Mouse (Mus musculus) brain, embryonic 14.5 days (tissue): ENCODE results near the gene Gnb2. TPM values are rescaled to one million over a fixed set of nuclear protein-coding genes. Genes with fewer than 3 reads are reported as not detected.

Experiments used
- DNase-seq: peaks from one replicate; pipeline ENCODE4 v3.0.0-alpha.2; 2011; ENCODE audit warnings: low read depth
- CTCF ChIP-seq: fragments of 200-500 bp; IDR thresholded peaks from 2 replicates; pipeline ENCODE4 v1.5.1; 2012; ENCODE audit warnings: inconsistent platforms, mild to moderate bottlenecking, moderate library complexity, borderline replicate concordance; ENCODE audit not compliant: insufficient read depth, insufficient read length; ENCODE audit errors: extremely low read depth
- POLR2A ChIP-seq: fragments of 200-500 bp; IDR thresholded peaks from 2 replicates; pipeline ENCODE4 v1.6.1; 2012; ENCODE audit warnings: mild to moderate bottlenecking, inconsistent platforms, borderline replicate concordance; ENCODE audit not compliant: poor library complexity, insufficient read depth, insufficient read length, severe bottlenecking; ENCODE audit errors: extremely low read depth
- polyA plus RNA-seq: library from polyadenylated mRNA; depleted of rRNA; stranded (reverse); fragments of >200 nt; gene quantifications from 2 replicates; pipeline ENCODE4 v1.2.3, GENCODE M21; 2012

Gene Gnb2
- polyA plus RNA-seq, 1 experiment, result 1,055 TPM

DNA sequence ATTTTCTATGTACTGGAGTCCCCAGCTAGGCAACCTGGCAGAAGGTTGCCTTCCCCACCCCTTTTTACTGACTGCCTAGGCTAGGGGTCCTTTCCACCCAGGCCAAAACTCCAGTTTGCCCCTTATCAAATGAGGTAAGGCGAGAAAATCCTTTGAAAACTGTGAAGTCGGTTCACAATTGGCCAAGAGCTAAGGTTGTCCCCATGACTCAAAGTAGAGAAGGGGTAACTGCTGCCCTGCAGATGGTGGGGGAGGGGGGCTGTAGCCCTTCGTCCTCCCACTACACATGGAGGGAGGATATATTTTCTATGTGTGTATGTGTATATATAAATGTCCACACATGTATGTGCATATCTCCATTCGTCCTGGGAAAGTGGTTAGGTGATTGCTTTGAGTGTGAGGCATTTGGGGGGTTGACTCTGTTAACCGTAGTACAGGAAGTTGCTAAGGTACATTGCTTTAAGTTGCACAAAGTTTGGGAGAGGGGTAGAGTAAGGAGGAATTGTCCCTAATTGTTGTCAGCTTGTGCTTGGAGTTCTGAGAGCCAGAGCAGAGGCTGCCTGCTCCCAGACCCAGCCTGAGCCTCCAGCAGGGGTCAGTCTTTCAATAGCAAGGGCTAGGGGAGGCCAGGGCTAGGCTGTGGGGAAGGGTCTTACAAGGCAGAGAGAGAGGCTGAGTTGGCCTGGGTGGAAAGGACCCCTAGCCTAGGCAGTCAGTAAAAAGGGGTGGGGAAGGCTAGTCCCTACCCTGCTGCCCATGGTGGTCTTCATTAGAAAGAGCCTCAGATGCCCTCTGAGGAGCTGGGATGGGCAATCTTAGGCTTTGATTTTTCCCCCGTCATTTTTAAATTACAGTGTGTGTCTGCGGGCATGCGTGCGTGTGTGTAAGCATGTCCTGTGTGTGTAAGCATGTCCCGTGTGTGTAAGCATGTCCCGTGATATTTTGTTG is 20.2 kb downstream of the Gnb2 start:
- DNase-seq, result peak; percentile 72
- TF ChIP-seq CTCF (peak; percentile 86), POLR2A (no peak)

DNA sequence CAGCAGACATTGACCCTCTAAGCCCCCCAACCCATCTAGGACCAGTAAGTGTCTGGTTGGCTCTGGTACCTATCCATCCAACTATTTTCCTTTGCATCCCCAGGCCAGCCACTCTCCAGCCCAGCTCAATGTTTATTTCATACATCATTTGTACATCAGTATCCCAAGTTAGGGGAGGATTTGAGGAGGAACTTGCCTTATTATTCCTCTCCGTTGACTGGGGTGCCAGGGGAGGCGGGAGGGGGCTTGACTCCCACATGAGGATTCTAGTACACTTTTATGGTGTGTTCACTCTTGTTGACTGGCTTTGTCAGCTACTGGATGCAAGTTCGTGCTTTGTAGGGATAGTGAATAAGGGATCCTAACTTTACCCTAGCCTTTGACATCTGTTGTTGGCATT is 21.6 kb downstream of the Gnb2 start:
- no peak for TF ChIP-seq POLR2A
- no peak for TF ChIP-seq CTCF
- DNase-seq, result no peak

DNA sequence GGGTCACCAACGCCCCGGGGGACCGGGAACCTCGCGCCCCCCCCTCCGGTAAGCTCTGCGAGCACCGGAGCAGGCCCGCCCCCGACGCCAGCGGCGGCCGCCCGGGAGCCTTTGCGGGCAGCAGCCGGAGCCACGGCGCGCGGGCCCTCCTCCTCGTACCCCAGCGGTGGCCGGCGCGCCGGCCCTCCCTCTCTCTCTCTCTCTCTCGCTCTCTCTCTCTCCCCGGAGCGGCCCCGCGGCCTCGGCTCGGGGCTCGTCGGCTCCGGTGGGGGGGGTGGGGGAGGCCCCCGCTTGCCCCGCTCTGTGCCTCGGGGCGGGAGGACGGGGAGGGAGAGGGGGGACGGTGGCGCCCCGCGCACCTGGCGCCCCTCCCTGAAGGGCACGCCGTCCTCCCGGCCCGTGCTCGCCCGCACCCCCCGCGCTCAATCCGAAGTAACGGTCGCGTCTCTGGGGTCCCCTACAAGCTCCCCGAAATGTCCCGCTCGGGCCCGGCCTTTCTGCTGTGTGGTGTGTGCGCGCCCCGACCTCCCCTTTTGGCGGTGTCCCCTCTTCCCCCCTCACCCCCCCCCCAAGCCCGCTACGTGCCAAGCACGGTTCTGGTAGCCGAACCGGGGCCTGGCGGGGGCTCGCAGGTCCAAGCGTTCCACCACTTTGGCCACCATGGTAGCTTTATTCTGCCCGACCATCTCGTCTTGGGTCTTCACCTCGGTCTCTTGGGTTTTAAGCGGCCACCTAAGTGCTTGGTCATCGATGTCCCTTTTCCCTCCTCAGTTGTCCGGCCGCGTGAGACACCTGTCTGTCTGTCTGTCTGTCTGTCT is 22.5 kb downstream of the Gnb2 start:
- DNase-seq, result no peak
- TF ChIP-seq CTCF (no peak), POLR2A (no peak)

- DNase-seq, result peak; percentile 85
- TF ChIP-seq CTCF, result no peak
- peak; percentile 44 for TF ChIP-seq POLR2A
Measured at GRCm38 (mm10) chr5:137510014-137510501, 23.3 kb downstream of the Gnb2 start.

- DNase-seq, result no peak
Measured at GRCm38 (mm10) chr5:137504041-137504440, 29.3 kb downstream of the Gnb2 start.

DNA sequence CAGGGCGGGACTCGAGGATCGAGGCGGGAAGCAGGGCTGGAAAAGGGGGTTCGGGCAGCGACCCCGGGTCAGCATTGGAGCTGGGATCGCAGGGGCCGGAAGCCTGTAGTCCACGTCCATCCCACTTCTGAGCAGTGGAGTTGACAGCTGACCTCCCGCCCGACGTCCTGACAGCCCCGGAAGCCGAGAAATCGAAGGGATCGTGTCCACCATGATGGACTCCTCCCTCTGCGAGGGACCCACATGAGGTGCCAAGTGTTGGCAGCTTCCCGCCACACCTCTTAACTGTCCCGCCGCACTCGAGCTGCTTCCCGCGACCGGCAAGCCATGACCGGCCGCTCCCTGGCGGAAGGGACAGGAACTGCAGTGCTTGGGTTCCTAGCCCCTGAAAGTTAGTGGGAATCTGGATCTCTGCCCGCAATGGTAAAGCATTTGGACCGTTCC is 30.6 kb downstream of the Gnb2 start:
- TF ChIP-seq POLR2A (no peak), CTCF (peak; percentile 91)
- DNase-seq, result peak; percentile 95

More at GRCm38 (mm10) chr5:137504041-137504440, 29.3 kb downstream of the Gnb2 start:
- TF ChIP-seq CTCF (no peak), POLR2A (no peak)

DNA sequence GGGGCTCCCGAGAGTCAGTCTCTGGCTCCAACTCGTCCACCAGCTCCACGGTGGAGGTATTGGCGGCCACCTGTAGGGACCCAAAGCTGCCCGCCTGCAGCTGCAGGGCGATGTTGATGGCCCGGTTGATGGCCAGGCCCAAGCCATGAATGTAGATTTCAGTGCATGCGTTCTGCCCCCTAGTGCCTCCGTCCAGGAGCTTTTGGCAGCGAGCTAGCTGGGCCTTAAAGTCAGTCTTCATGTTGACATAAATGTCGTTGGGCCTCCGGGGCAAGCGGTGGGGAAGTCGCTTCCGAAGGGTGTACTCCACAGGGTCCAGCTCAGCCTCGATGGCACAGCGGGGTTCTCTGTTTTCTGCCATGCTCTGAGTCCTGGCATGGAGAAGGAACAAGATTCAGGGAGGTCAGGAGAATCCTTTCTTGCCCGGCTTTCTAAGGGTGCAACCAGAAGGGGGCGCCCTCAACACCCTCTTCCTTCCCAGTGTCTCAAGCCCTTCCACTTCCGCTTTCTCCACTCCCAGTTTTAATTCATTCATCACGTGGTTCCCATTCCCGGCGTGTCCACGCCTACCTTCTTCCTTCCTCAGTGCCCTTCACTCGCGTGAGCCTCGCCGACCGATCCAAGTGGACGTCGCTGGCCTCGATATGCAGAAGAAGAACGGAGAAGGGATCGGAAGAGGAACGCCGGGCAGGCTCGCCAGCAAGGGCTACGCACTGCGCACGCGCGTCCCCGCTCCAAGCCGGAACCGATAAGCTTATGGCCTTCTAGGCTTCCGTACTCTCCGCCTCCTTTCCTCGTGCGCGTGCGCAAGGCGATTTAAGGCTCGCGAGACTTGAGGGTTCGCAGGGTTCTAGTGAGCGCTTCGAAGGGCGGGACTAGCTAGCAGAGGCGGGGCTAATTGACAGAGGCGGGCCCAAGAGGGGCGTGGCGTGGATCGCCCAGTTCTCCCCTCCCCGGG is 31.3 kb downstream of the Gnb2 start, which contains the start of gene Pop7:
Gene Pop7 (minus strand): TSS at position 810 of the 958 bp plus-strand sequence.
- DNase-seq, result peak; percentile 100
- TF ChIP-seq POLR2A (peak; percentile 28; the same call in 1 of the 2 replicates), CTCF (peak; percentile 94)

GRCm38 (mm10) chr5:137500186-137500585 is 33.1 kb downstream of the Gnb2 start:
- DNase-seq, result no peak
- no peak for TF ChIP-seq POLR2A
- no peak for TF ChIP-seq CTCF

DNA sequence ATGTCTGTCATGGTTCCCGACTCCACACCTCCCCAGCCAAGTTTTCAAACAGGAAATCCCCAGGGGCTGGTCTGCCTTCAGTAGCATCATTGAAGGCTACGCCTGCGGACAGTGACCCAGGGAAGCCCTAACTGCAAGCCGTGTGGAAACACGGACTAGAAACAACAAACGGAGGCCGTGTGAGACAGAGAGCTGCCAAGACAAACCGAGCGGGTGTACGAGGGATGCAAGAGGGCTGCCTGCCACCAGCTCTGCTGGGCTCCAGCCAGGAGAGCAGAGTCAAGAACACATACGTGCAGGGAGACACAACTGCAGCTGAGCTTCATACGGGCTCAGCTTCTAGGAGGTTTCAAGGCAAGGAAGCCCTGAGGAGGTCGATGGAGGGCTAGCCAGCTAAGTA is 39.5 kb downstream of the Gnb2 start:
- no peak for TF ChIP-seq POLR2A
- TF ChIP-seq CTCF, result no peak
- no peak for DNase-seq

GRCm38 (mm10) chr5:137491559-137491958 is 41.8 kb downstream of the Gnb2 start:
- no peak for DNase-seq
- TF ChIP-seq POLR2A (no peak), CTCF (no peak)
